Mouse (Mus musculus) embryonic facial prominence, embryonic 10.5 days (tissue): ENCODE data around the gene Jsrp1. TPM values are rescaled to one million over a fixed set of nuclear protein-coding genes. Genes with fewer than 3 reads are reported as not detected.
A peak's percentile ranks its signal among the peaks of the same experiment; 100 is the strongest.

Experiments used
- DNase-seq: peaks from one replicate; pipeline ENCODE4 v3.0.0-alpha.2; 2017; ENCODE audit warnings: low spot score
- H3K27ac ChIP-seq: fragments of 300-500 bp; sonication (generic); replicated peaks from 2 replicates; pipeline ENCODE4 v1.5.1; 2016; ENCODE audit warnings: mild to moderate bottlenecking
- H3K27me3 ChIP-seq: fragments of 300-500 bp; sonication (generic); replicated peaks from 2 replicates; pipeline ENCODE4 v1.6.1; 2016; ENCODE audit warnings: low read depth, mild to moderate bottlenecking; ENCODE audit not compliant: poor library complexity, severe bottlenecking
- H3K36me3 ChIP-seq: fragments of 300-500 bp; sonication (generic); replicated peaks from 2 replicates; pipeline ENCODE4 v1.6.1; 2016; ENCODE audit warnings: mild to moderate bottlenecking, moderate library complexity
- H3K4me1 ChIP-seq: fragments of 300-500 bp; sonication (generic); 2 replicates; pipeline ENCODE4 v1.6.1; 2016
- H3K4me3 ChIP-seq: fragments of 300-500 bp; sonication (generic); 2 replicates; pipeline ENCODE4 v1.5.1; 2016; ENCODE audit warnings: mild to moderate bottlenecking, moderate library complexity
- H3K9me3 ChIP-seq: fragments of 300-500 bp; sonication (generic); 2 replicates; pipeline ENCODE4 v1.6.1; 2016; ENCODE audit warnings: mild to moderate bottlenecking
- WGBS: fragments of 180-500 bp; shearing (Covaris S2); methylation state at CpG from one replicate; pipeline ENCODE4 v1.1.7; 2016; 5-methylcytosine and 5-hydroxymethylcytosine counted together
- polyA plus RNA-seq: library from polyadenylated mRNA; unstranded; fragments of >200 nt; fragmentation: Nextera tagmentation; extraction: Ambion mirVana; gene quantifications from 2 replicates; pipeline ENCODE4 v1.2.1, GENCODE M21; 2016

Jsrp1 gene
- polyA plus RNA-seq, 1 experiment from 2014 or later: 0.52 TPM

DNA sequence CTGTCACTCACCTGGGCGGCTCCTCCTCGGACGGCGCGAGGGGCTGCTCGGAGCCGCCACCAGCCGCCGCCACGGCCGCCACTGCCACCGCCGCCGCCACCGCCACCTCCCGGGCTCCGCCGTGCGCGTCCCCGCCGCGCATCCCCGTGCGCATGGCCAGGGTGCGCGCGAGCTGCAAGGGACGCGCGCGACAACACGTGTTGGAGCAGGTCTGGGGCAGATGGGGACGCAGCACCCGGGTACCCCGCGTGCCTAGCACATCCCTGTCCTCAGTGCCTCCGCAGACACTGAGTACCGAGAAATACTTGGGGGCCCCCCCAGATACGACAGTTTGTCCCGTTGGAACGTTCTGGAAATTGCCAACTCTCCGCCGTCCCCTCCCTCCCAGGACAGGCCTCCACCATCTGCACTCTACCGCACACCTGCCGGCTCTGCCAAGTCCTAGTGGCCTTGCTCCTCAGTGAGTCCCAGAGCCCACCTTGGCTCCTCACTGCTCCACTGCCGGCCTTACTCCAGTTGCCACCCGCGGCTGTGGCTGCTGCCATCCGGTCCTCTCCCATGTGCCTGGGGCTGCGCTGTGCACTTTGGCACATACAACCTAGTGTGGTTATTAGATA, 30.7 kb upstream of the Jsrp1 start, which contains the start of gene Lingo3:
Gene Lingo3, minus strand, starts transcription at position 109 of the 617 bp plus-strand sequence.
- peak within 1 kb of the TSS; percentile 65 for H3K4me3 ChIP-seq
- peak; percentile 56 for DNase-seq
- 5% methylated on average over 51 of the region's 51 CpGs for WGBS
- no peaks in the 10 kb centered on the region for H3K36me3 ChIP-seq
- peaks cover 35% of the 10 kb centered on the region for H3K4me1 ChIP-seq
- peaks cover 63% of the 10 kb centered on the region for H3K27me3 ChIP-seq
- H3K9me3 ChIP-seq: no peaks in the 10 kb centered on the region
- peak within 1 kb of the TSS; percentile 65 for H3K27ac ChIP-seq

GRCm38 (mm10) chr10:80843087-80843930, 30.0 kb upstream of the Jsrp1 start:
- DNase-seq: peak; percentile 24
- Histone ChIP-seq H3K27me3 (peaks cover 65% of the 10 kb centered on the region), H3K4me3 (peak overlapping the region; percentile 65), H3K36me3 (no peaks in the 10 kb centered on the region), H3K27ac (peak overlapping the region; percentile 65), H3K9me3 (no peaks in the 10 kb centered on the region), H3K4me1 (peaks cover 28% of the 10 kb centered on the region)
- 9% methylated on average over 32 of the region's 32 CpGs for WGBS

- DNase-seq: no peak
- WGBS: 82% methylated on average over 15 of the region's 15 CpGs
- H3K27me3 ChIP-seq: peaks cover 74% of the 10 kb centered on the region
These were observed 29.0 kb upstream of the Jsrp1 start for GRCm38 (mm10) chr10:80842334-80842733.

GRCm38 (mm10) chr10:80841685-80842084, 28.4 kb upstream of the Jsrp1 start:
- peaks cover 41% of the 10 kb centered on the region for H3K4me1 ChIP-seq
- H3K4me3 ChIP-seq: no peak overlapping the region
- H3K36me3 ChIP-seq: no peaks in the 10 kb centered on the region
- 73% methylated on average over 2 of the region's 2 CpGs for WGBS
- peaks cover 80% of the 10 kb centered on the region for H3K27me3 ChIP-seq
- H3K9me3 ChIP-seq: no peaks in the 10 kb centered on the region
- no peak for DNase-seq
- no peak overlapping the region for H3K27ac ChIP-seq

More at GRCm38 (mm10) chr10:80842334-80842733, 29.0 kb upstream of the Jsrp1 start:
- Histone ChIP-seq H3K36me3 (no peaks in the 10 kb centered on the region), H3K27ac (no peak overlapping the region), H3K4me1 (peaks cover 35% of the 10 kb centered on the region), H3K9me3 (no peaks in the 10 kb centered on the region), H3K4me3 (no peak overlapping the region)

GRCm38 (mm10) chr10:80839848-80840247, 26.6 kb upstream of the Jsrp1 start:
- peaks cover 82% of the 10 kb centered on the region for H3K27me3 ChIP-seq
- H3K4me1 ChIP-seq: peaks cover 55% of the 10 kb centered on the region
- WGBS: 70% methylated on average over 6 of the region's 6 CpGs

DNA sequence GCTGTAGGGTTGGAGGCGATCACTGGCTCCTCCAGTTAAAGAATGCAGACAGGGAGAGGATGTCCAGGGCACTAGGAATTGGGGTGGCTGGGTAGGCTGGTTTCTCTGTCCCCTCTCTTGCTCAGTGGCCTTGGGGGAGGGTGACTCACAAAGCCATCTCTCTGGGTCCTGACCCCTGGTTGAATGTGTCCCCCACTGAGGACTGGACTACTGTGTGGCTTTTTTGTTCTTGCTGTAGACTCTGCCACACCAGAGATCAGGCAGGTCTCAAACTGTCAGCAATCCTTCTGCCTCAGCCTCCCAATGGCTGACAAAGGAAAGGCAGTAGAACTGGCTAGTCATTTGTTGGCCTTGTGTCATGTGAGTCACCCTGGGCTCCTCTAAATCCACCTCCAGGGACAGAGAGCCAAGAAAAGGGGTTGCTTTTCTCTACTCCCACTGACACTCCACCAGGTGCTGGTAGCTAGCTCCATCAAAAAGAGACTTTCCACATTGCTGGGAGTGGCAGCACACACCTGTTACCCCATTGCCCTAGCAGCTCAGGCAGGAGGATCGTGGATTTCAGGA, 25.1 kb upstream of the Jsrp1 start:
- Histone ChIP-seq H3K27me3 (peaks cover 82% of the 10 kb centered on the region), H3K9me3 (peaks cover 20% of the 10 kb centered on the region), H3K4me3 (0 out of 2 replicates have a peak overlapping the region, but pooled peaks have one; percentile 14), H3K27ac (no peak overlapping the region), H3K4me1 (peaks cover 52% of the 10 kb centered on the region), H3K36me3 (0 out of 2 replicates have a peak, but pooled peaks cover 10% of the 10 kb centered on the region)
- 58% methylated on average over 2 of the region's 2 CpGs for WGBS
- DNase-seq: no peak

More at GRCm38 (mm10) chr10:80839848-80840247, 26.6 kb upstream of the Jsrp1 start:
- 0 out of 2 replicates have a peak, but pooled peaks cover 3% of the 10 kb centered on the region for H3K36me3 ChIP-seq
- no peak overlapping the region for H3K27ac ChIP-seq
- H3K9me3 ChIP-seq: peaks cover 11% of the 10 kb centered on the region
- DNase-seq: no peak
- no peak overlapping the region for H3K4me3 ChIP-seq

- peaks cover 20% of the 10 kb centered on the region for H3K9me3 ChIP-seq
- 0 out of 2 replicates have a peak overlapping the region, but pooled peaks have one; percentile 14 for H3K4me3 ChIP-seq
- H3K36me3 ChIP-seq: 0 out of 2 replicates have a peak, but pooled peaks cover 10% of the 10 kb centered on the region
- no peak overlapping the region for H3K27ac ChIP-seq
- peaks cover 54% of the 10 kb centered on the region for H3K4me1 ChIP-seq
- DNase-seq: no peak
- WGBS: 10% methylated on average over 2 of the region's 2 CpGs
- peaks cover 82% of the 10 kb centered on the region for H3K27me3 ChIP-seq
These were observed 24.5 kb upstream of the Jsrp1 start for GRCm38 (mm10) chr10:80837827-80838226.

DNA sequence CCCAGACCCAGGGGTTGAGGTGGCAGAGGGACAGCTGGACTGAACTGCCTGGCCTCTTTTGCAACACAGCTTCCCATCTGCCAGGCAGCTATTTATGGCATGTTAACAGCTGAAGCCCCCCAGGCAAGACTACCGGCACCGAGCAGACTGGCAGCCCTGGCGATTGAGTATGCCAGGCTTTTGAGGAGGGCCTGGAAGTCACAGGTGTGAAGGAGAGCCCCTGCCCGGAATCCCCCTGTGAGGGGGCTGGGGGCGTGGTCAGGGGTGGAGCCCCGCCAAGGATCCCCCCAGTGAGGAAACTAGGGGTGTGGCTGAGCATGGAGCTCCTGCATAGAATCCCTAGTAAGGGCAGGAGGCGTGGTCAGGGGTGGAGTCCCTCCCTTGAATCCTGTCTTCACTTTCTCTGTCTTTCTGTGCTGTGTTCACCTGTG, 23.7 kb upstream of the Jsrp1 start:
- H3K36me3 ChIP-seq: 0 out of 2 replicates have a peak, but pooled peaks cover 10% of the 10 kb centered on the region
- H3K27ac ChIP-seq: no peak overlapping the region
- peak overlapping the region; percentile 6; the same call in 1 of the 2 replicates for H3K4me3 ChIP-seq
- peaks cover 61% of the 10 kb centered on the region for H3K4me1 ChIP-seq
- peaks cover 20% of the 10 kb centered on the region for H3K9me3 ChIP-seq
- 49% methylated on average over 7 of the region's 7 CpGs for WGBS
- H3K27me3 ChIP-seq: peaks cover 80% of the 10 kb centered on the region
- no peak for DNase-seq

DNA sequence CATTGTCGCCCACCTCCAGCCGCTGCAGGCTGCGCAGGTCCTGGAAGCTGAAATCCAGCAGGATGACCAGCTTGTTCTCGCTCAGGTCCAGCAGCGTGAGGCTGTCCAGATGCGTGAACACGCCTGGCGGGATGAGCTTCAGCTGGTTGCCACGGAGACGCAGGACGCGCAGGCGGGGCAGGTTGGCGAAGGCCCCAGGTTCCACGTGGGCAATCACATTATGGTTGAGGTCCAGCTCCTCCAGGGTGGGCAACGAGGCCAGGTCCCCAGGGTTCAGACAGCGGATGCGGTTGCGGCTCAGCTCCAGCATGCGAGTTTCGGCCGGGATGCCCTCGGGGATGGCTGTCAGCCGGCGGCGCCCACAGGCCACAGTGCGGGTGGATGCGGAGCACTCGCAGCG, 22.3 kb upstream of the Jsrp1 start:
- peak overlapping the region; percentile 29 for H3K4me3 ChIP-seq
- 0 out of 2 replicates have a peak, but pooled peaks cover 10% of the 10 kb centered on the region for H3K36me3 ChIP-seq
- H3K9me3 ChIP-seq: peaks cover 20% of the 10 kb centered on the region
- H3K4me1 ChIP-seq: peaks cover 64% of the 10 kb centered on the region
- peaks cover 67% of the 10 kb centered on the region for H3K27me3 ChIP-seq
- H3K27ac ChIP-seq: no peak overlapping the region
- 57% methylated on average over 30 of the region's 30 CpGs for WGBS
- DNase-seq: peak; percentile 38

DNA sequence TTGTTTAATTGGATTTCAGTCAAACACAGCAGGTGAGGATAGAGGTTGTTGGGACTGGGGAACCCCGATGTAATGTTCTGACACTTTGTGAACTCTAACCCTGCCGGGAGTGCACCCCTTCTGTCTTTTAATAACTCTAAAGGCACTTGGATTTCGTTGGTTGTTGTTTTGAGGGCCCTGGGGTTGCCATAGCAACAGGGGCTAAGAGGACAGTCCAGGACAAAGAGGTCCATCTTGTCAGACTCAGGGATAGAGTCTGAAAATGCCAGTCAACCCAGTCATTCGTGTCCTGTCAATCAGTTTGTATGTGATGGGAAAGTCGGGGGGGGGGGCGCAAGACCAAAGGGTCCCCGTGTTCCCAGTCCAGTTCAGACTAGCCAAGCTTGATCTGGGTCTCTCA, 19.5 kb upstream of the Jsrp1 start:
- no peak for DNase-seq
- 64% methylated on average over 7 of the region's 7 CpGs for WGBS
- H3K4me3 ChIP-seq: 0 out of 2 replicates have a peak overlapping the region, but pooled peaks have one; percentile 8
- peaks cover 56% of the 10 kb centered on the region for H3K27me3 ChIP-seq
- H3K9me3 ChIP-seq: peaks cover 20% of the 10 kb centered on the region
- peaks cover 83% of the 10 kb centered on the region for H3K4me1 ChIP-seq
- H3K36me3 ChIP-seq: peaks cover 36% of the 10 kb centered on the region
- no peak overlapping the region for H3K27ac ChIP-seq

DNA sequence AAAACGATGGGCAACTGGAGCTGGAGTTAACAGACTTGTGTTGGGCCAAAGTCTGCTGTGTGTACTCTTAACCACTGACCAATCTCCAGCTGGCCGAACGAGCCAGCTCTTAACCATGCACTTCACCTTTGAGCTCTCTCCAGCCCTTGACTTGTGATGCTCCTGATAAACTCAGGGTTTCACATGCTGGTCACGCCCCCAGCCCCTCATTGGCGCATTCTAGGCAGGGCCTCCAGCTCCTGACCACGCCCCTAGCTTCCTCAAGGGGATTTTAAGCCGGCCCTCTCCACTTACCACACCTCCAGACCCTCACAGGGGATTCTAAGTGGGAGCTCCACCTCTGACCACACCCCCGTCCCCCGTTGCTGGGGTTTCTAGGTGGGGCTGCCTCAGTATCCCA, 17.8 kb upstream of the Jsrp1 start:
- Histone ChIP-seq H3K27me3 (peaks cover 40% of the 10 kb centered on the region), H3K27ac (no peak overlapping the region), H3K4me1 (peaks cover 74% of the 10 kb centered on the region), H3K9me3 (peaks cover 20% of the 10 kb centered on the region), H3K36me3 (peaks cover 38% of the 10 kb centered on the region), H3K4me3 (peak overlapping the region; percentile 1; the same call in 1 of the 2 replicates)
- DNase-seq: peak; percentile 84
- WGBS: 4% methylated on average over 9 of the region's 9 CpGs
